Mouse (Mus musculus) midbrain, postnatal 0 days (tissue): ENCODE measurements around the gene Map3k6. TPM values are rescaled to one million over a fixed set of nuclear protein-coding genes. Genes with fewer than 3 reads are reported as not detected.

ENCODE experiments used
- ATAC-seq: fragments of 200-750 bp; cut with Nextera tagmentation; 2 replicates; pipeline ENCODE4 v1.8.0; 2017; ENCODE audit warnings: moderate number of reproducible peaks, mild to moderate bottlenecking, moderate TSS enrichment, moderate library complexity; ENCODE audit not compliant: low FRiP score
- DNase-seq: peaks from one replicate; pipeline ENCODE4 v3.0.0-alpha.2; 2015; ENCODE audit warnings: low spot score
- H3K27ac ChIP-seq: fragments of 300-500 bp; sonication (generic); 2 replicates; pipeline ENCODE4 v1.5.1; 2014; ENCODE audit warnings: low read depth, mild to moderate bottlenecking, low read length, mixed read lengths
- H3K27me3 ChIP-seq: fragments of 300-500 bp; sonication (generic); 2 replicates; pipeline ENCODE4 v1.6.1; 2014; ENCODE audit warnings: low read length, control low read depth, mixed read lengths; ENCODE audit not compliant: insufficient read depth
- H3K36me3 ChIP-seq: fragments of 300-500 bp; sonication (generic); 2 replicates; pipeline ENCODE4 v1.6.1; 2014; ENCODE audit warnings: low read length, control low read depth, mixed read lengths; ENCODE audit not compliant: insufficient read depth
- H3K4me1 ChIP-seq: fragments of 300-500 bp; sonication (generic); 2 replicates; pipeline ENCODE4 v1.6.1; 2014; ENCODE audit warnings: mild to moderate bottlenecking, control low read depth, antibody characterized with exemption, low read length, mixed read lengths; ENCODE audit not compliant: insufficient read depth
- H3K4me2 ChIP-seq: fragments of 300-500 bp; sonication (generic); 2 replicates; pipeline ENCODE4 v1.6.1; 2014; ENCODE audit warnings: low read depth, mild to moderate bottlenecking, low read length, mixed read lengths; ENCODE audit not compliant: poor library complexity, severe bottlenecking
- H3K4me3 ChIP-seq: fragments of 300-500 bp; sonication (generic); 2 replicates; pipeline ENCODE4 v1.5.1; 2014; ENCODE audit warnings: low read depth, mild to moderate bottlenecking, low read length, moderate library complexity
- H3K9ac ChIP-seq: fragments of 300-500 bp; sonication (generic); replicated peaks from 2 replicates; pipeline ENCODE4 v1.6.1; 2014; ENCODE audit warnings: mild to moderate bottlenecking, low read length, moderate library complexity, mixed read lengths; ENCODE audit not compliant: poor library complexity, severe bottlenecking
- H3K9me3 ChIP-seq: fragments of 300-500 bp; sonication (generic); 2 replicates; pipeline ENCODE4 v1.6.1; 2016; ENCODE audit warnings: low read length, control low read depth
- CTCF ChIP-seq: IDR thresholded peaks from 2 replicates; pipeline ENCODE4 v1.5.1; 2016; ENCODE audit warnings: antibody characterized with exemption, mild to moderate bottlenecking
- WGBS: fragments of 180-500 bp; shearing (Covaris S2); extraction: QIAGEN DNeasy Blood & Tissue Kit; methylation state at CpG from one replicate; pipeline ENCODE4 v1.1.7; 2014; 5-methylcytosine and 5-hydroxymethylcytosine counted together
- polyA plus RNA-seq: library from polyadenylated mRNA; unstranded; fragments of >200 nt; fragmentation: Nextera tagmentation; extraction: Ambion mirVana; gene quantifications from 2 replicates; pipeline ENCODE4 v1.2.1, GENCODE M21; 2015
- total RNA-seq: library from RNA; depleted of rRNA; stranded (reverse); fragments of >200 nt; gene quantifications from 2 replicates; pipeline ENCODE4 v1.2.3, GENCODE M21; 2014

The Map3k6 gene
- total and polyA plus RNA-seq, 2 experiments from 2014 or later: 4.1 to 7.6 TPM

- 90% methylated on average over 3 of the region's 3 CpGs for WGBS
- Histone ChIP-seq H3K9me3 (no peaks in the 10 kb centered on the region), H3K4me2 (no peak overlapping the region), H3K4me3 (no peak overlapping the region), H3K27ac (no peak overlapping the region), H3K9ac (no peak overlapping the region), H3K27me3 (no peaks in the 10 kb centered on the region), H3K36me3 (no peaks in the 10 kb centered on the region), H3K4me1 (peaks cover 19% of the 10 kb centered on the region)
- DNase-seq (no peak), ATAC-seq (no peak)
- TF ChIP-seq CTCF: no peak
Observed at GRCm38 (mm10) chr4:133202254-133202653, 38.4 kb upstream of the Map3k6 start.

DNA sequence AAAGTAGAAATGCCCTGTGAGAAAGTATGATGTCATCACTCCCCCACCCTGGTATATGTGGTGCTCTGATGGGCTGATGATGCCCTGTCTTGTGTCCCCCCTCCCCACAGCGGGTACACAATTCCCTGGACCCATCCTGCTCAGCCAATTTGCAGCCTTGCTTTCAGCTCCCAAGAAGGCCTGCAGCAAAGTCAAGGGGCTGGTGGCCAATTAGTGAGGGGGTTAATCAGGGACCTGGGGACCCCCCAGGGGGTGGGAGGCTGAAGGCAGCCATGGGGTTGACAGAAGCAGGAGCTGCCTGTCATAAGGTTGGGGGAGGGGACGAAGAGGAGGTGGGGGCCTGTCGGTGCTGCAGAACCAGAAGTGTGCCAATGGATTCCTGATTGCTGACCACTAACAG is 37.0 kb upstream of the Map3k6 start:
- H3K27ac ChIP-seq: no peak overlapping the region
- no peaks in the 10 kb centered on the region for H3K36me3 ChIP-seq
- no peak for TF ChIP-seq CTCF
- WGBS: 63% methylated on average over 3 of the region's 3 CpGs
- no peaks in the 10 kb centered on the region for H3K9me3 ChIP-seq
- H3K9ac ChIP-seq: no peak overlapping the region
- no peak overlapping the region for H3K4me2 ChIP-seq
- no peak for DNase-seq
- no peaks in the 10 kb centered on the region for H3K27me3 ChIP-seq
- no peak for ATAC-seq
- peaks cover 12% of the 10 kb centered on the region for H3K4me1 ChIP-seq
- no peak overlapping the region for H3K4me3 ChIP-seq

DNA sequence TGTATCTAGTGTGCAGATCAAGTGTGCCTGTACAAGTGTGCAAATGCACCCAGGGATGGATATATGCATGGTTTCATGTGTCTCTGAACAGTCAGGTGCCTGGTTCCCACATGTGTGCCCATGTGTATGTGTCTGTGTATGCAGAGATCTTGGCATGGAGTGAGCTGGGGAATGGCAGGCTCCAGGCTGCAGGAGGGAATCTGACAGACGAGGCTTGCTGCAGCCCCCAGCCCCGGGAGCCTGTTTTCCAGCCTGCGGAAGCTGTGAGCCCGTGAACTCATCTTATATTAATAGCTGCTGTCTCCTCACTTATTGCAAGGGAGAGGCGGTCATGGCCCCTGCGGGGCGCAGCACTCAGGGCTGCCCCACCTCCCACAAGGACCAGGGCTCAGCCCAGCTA is 36.2 kb upstream of the Map3k6 start:
- Histone ChIP-seq H3K36me3 (no peaks in the 10 kb centered on the region), H3K9ac (no peak overlapping the region), H3K9me3 (no peaks in the 10 kb centered on the region), H3K27me3 (no peaks in the 10 kb centered on the region), H3K4me2 (no peak overlapping the region), H3K4me1 (peaks cover 8% of the 10 kb centered on the region; the same call in 1 of the 2 replicates), H3K4me3 (no peak overlapping the region), H3K27ac (peak overlapping the region; percentile 32; the same call in 1 of the 2 replicates)
- DNase-seq (no peak), ATAC-seq (no peak)
- no peak for TF ChIP-seq CTCF
- 23% methylated on average over 7 of the region's 7 CpGs for WGBS

DNA sequence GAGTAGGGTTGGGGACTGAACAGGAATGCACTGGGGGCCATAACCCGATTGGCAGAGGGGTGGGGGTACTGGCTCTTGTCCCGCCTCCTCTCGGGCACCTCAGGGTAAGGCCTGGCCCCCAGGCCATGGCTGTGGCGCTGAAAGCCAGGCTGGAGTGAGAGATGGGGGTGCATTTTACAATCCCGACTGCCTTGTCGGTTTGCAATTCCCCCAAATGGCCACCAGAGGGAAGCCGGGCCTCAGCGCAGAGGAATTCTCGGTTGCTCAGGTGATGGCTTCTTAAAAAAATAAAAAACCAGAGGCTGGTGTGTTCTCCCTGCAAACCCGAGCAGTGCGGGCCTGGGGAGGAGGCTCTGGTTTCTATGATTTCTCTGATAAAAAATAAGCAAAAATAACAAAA is 31.3 kb upstream of the Map3k6 start:
- peak; percentile 91 for TF ChIP-seq CTCF
- Histone ChIP-seq H3K9me3 (no peaks in the 10 kb centered on the region), H3K9ac (0 out of 2 replicates have a peak overlapping the region, but pooled peaks have one; percentile 29), H3K27me3 (no peaks in the 10 kb centered on the region; the same call in 1 of the 2 replicates), H3K4me2 (no peak overlapping the region), H3K4me3 (no peak overlapping the region), H3K4me1 (peaks cover 11% of the 10 kb centered on the region; the same call in 1 of the 2 replicates), H3K36me3 (no peaks in the 10 kb centered on the region), H3K27ac (no peak overlapping the region)
- DNase-seq (peak; percentile 82), ATAC-seq (no peak)
- WGBS: 4% methylated on average over 11 of the region's 11 CpGs

- no peak overlapping the region for H3K27ac ChIP-seq
- no peak overlapping the region for H3K9ac ChIP-seq
- no peaks in the 10 kb centered on the region for H3K36me3 ChIP-seq
- no peak for TF ChIP-seq CTCF
- no peak overlapping the region for H3K4me3 ChIP-seq
- no peak overlapping the region for H3K4me2 ChIP-seq
- H3K27me3 ChIP-seq: no peaks in the 10 kb centered on the region; the same call in 1 of the 2 replicates
- no peak for ATAC-seq
- no peak for DNase-seq
- H3K9me3 ChIP-seq: no peaks in the 10 kb centered on the region
- H3K4me1 ChIP-seq: peaks cover 11% of the 10 kb centered on the region; the same call in 1 of the 2 replicates
- WGBS: 94% methylated on average over 24 of the region's 24 CpGs
Observed at GRCm38 (mm10) chr4:133210023-133210787, 30.4 kb upstream of the Map3k6 start.

DNA sequence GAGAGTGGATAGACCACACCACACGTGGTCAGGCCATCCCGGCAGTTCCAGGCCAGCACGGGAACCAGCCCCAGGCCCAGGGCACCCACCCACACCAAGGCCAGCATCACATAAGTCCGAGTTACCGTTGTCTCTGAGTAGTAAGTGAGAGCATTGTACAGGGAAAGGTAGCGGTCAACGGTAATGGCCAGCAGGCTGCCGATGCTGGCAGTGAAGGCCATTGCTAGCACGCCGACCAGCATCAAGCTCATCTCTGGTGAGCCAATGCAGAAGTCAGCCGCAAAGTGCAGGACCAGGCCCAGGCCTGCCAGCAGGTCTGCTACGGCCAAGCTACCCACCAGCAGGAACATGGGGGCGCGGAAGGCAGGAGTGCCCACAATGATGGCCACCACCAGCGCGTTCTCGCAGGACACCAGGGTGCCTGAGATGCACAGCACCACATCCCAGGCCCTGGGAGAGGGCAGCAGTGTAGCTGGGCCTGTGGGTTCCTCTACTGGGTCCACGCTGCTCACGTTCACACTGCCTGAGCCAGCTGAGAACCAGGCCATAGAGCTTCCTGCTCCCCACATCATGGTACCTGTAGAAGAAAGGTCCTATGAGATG is 29.7 kb upstream of the Map3k6 start:
- Histone ChIP-seq H3K9me3 (no peaks in the 10 kb centered on the region), H3K9ac (no peak overlapping the region), H3K4me1 (peaks cover 11% of the 10 kb centered on the region; the same call in 1 of the 2 replicates), H3K4me2 (no peak overlapping the region), H3K27ac (no peak overlapping the region), H3K27me3 (no peaks in the 10 kb centered on the region; the same call in 1 of the 2 replicates), H3K36me3 (no peaks in the 10 kb centered on the region), H3K4me3 (no peak overlapping the region)
- WGBS: 95% methylated on average over 19 of the region's 19 CpGs
- DNase-seq (no peak), ATAC-seq (no peak)
- TF ChIP-seq CTCF: no peak
